Mouse (Mus musculus) liver, embryonic 12.5 days (tissue): ENCODE results near the gene Rpusd4. TPM values are rescaled to one million over a fixed set of nuclear protein-coding genes. Genes with fewer than 3 reads are reported as not detected.
A peak's percentile ranks its signal among the peaks of the same experiment; 100 is the strongest.

ENCODE experiments used
- ATAC-seq: fragments of 200-750 bp; cut with Nextera tagmentation; 2 replicates; pipeline ENCODE4 v1.8.0; 2017; ENCODE audit warnings: moderate number of reproducible peaks, mild to moderate bottlenecking, moderate library complexity
- H3K27ac ChIP-seq: fragments of 300-500 bp; sonication (generic); 2 replicates; pipeline ENCODE4 v1.5.1; 2016; ENCODE audit warnings: mild to moderate bottlenecking
- H3K27me3 ChIP-seq: fragments of 300-500 bp; sonication (generic); replicated peaks from 2 replicates; pipeline ENCODE4 v1.6.1; 2016; ENCODE audit warnings: mild to moderate bottlenecking, moderate library complexity
- H3K36me3 ChIP-seq: fragments of 300-500 bp; sonication (generic); 2 replicates; pipeline ENCODE4 v1.6.1; 2016; ENCODE audit warnings: mild to moderate bottlenecking, moderate library complexity
- H3K4me1 ChIP-seq: fragments of 300-500 bp; sonication (generic); 2 replicates; pipeline ENCODE4 v1.6.1; 2016
- H3K4me2 ChIP-seq: fragments of 300-500 bp; sonication (generic); 2 replicates; pipeline ENCODE4 v1.6.1; 2016; ENCODE audit warnings: mild to moderate bottlenecking, moderate library complexity
- H3K4me3 ChIP-seq: fragments of 300-500 bp; sonication (generic); 2 replicates; pipeline ENCODE4 v1.5.1; 2016; ENCODE audit warnings: mild to moderate bottlenecking, moderate library complexity
- H3K9ac ChIP-seq: fragments of 300-500 bp; sonication (generic); 2 replicates; pipeline ENCODE4 v1.6.1; 2016; ENCODE audit warnings: mild to moderate bottlenecking, moderate library complexity
- H3K9me3 ChIP-seq: fragments of 300-500 bp; sonication (generic); replicated peaks from 2 replicates; pipeline ENCODE4 v1.6.1; 2016; ENCODE audit warnings: mild to moderate bottlenecking, moderate library complexity
- WGBS: fragments of 180-500 bp; shearing (Covaris S2); methylation state at CpG from one replicate; pipeline ENCODE4 v1.1.7; 2016; ENCODE audit not compliant: insufficient replicate concordance; 5-methylcytosine and 5-hydroxymethylcytosine counted together
- polyA plus RNA-seq: library from polyadenylated mRNA; unstranded; fragments of >200 nt; fragmentation: Nextera tagmentation; extraction: Ambion mirVana; gene quantifications from 2 replicates; pipeline ENCODE4 v1.2.1, GENCODE M21; 2016

Rpusd4 gene
- 20.7 and 21.0 TPM in 2 replicates for polyA plus RNA-seq

- Histone ChIP-seq H3K27me3 (no peaks in the 10 kb centered on the region), H3K9ac (peak within 1 kb of the TSS; percentile 88), H3K9me3 (no peaks in the 10 kb centered on the region), H3K4me1 (peaks cover 69% of the 10 kb centered on the region), H3K4me3 (peak within 1 kb of the TSS; percentile 77), H3K4me2 (peak within 1 kb of the TSS; percentile 77), H3K36me3 (peaks cover 30% of the 10 kb centered on the region), H3K27ac (peak within 1 kb of the TSS; percentile 73)
- under 1% methylated on average over 62 of the region's 62 CpGs for WGBS
- ATAC-seq: peak; percentile 93
Observed at GRCm38 (mm10) chr9:35267146-35267975, at the start of gene Rpusd4, which contains the start of gene Fam118b. Gene Rpusd4, plus strand, starts transcription at chr9:35267865. Gene Fam118b, minus strand, starts transcription at chr9:35267805.

DNA sequence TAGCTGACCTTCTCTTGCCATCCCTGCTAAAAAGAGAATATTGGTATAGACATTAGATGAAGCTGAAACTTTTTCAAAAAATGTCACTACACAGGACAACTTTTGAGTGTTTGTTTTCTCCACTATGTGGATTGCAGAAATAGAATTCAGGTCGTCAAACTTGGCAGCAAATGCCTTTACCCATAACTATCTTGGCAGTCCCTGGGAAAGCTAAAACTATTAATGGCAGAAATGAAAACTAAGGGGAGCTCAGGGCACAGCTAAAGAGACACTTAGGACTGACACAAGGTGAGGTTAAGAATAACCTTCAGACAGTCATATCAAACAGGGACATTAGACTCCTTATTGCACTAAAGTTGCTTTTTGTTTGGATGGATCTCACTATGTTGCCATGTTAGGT, 49.7 kb upstream of the Rpusd4 start:
- Histone ChIP-seq H3K27ac (no peak overlapping the region), H3K4me2 (no peak overlapping the region), H3K4me1 (no peaks in the 10 kb centered on the region), H3K27me3 (no peaks in the 10 kb centered on the region), H3K9me3 (no peaks in the 10 kb centered on the region), H3K36me3 (peaks cover 82% of the 10 kb centered on the region), H3K4me3 (no peak overlapping the region), H3K9ac (no peak overlapping the region)
- WGBS: 58% methylated on average over 1 of the region's 1 CpGs
- ATAC-seq: no peak

- 90% methylated on average over 3 of the region's 3 CpGs for WGBS
- no peak for ATAC-seq
- no peak overlapping the region for H3K4me3 ChIP-seq
- H3K36me3 ChIP-seq: peaks cover 45% of the 10 kb centered on the region
- H3K27me3 ChIP-seq: no peaks in the 10 kb centered on the region
- no peak overlapping the region for H3K4me2 ChIP-seq
- H3K9ac ChIP-seq: no peak overlapping the region
- H3K27ac ChIP-seq: no peak overlapping the region
- H3K9me3 ChIP-seq: no peaks in the 10 kb centered on the region
- H3K4me1 ChIP-seq: no peaks in the 10 kb centered on the region
Observed at GRCm38 (mm10) chr9:35223466-35223865, 44.2 kb upstream of the Rpusd4 start.

- WGBS: 80% methylated on average over 3 of the region's 3 CpGs
- no peak overlapping the region for H3K9ac ChIP-seq
- no peak overlapping the region for H3K4me3 ChIP-seq
- H3K4me2 ChIP-seq: no peak overlapping the region
- peaks cover 25% of the 10 kb centered on the region for H3K36me3 ChIP-seq
- no peak for ATAC-seq
- no peaks in the 10 kb centered on the region for H3K9me3 ChIP-seq
- H3K27me3 ChIP-seq: no peaks in the 10 kb centered on the region
- H3K27ac ChIP-seq: no peak overlapping the region
- H3K4me1 ChIP-seq: no peaks in the 10 kb centered on the region
Observed at GRCm38 (mm10) chr9:35228671-35229070, 39.0 kb upstream of the Rpusd4 start.

- H3K9me3 ChIP-seq: no peaks in the 10 kb centered on the region
- H3K4me1 ChIP-seq: no peaks in the 10 kb centered on the region
- H3K4me3 ChIP-seq: no peak overlapping the region
- no peaks in the 10 kb centered on the region for H3K27me3 ChIP-seq
- no peak overlapping the region for H3K9ac ChIP-seq
- ATAC-seq: no peak
- no peak overlapping the region for H3K27ac ChIP-seq
- H3K36me3 ChIP-seq: peaks cover 28% of the 10 kb centered on the region
- 81% methylated on average over 3 of the region's 3 CpGs for WGBS
- no peak overlapping the region for H3K4me2 ChIP-seq
Observed at GRCm38 (mm10) chr9:35235996-35236395, 31.7 kb upstream of the Rpusd4 start.

DNA sequence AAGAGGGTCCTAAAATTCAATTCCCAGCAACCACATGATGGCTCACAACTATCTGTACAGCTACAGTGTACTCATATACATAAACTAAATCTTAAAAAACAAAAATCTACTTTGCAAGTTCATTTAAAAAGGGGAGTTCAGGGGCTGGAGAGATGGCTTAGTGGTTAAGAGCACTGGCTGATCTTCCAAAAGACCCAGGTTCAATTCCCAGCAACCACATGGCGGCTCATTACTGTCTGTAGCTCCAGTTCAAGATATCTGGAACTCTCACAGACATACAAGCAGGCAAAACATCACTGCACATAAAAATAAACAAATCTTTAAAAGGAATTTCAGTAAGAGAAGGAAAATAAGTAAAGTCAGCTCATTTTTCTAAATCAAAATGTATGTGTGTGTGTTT, 29.3 kb upstream of the Rpusd4 start:
- no peak overlapping the region for H3K4me2 ChIP-seq
- WGBS: 77% methylated on average over 1 of the region's 1 CpGs
- peaks cover 18% of the 10 kb centered on the region; the same call in 1 of the 2 replicates for H3K36me3 ChIP-seq
- H3K4me3 ChIP-seq: no peak overlapping the region
- no peaks in the 10 kb centered on the region for H3K9me3 ChIP-seq
- H3K9ac ChIP-seq: no peak overlapping the region
- no peak for ATAC-seq
- H3K4me1 ChIP-seq: no peaks in the 10 kb centered on the region
- no peaks in the 10 kb centered on the region for H3K27me3 ChIP-seq
- H3K27ac ChIP-seq: no peak overlapping the region

GRCm38 (mm10) chr9:35238915-35239571, 28.6 kb upstream of the Rpusd4 start:
- no peak for ATAC-seq
- Histone ChIP-seq H3K4me2 (no peak overlapping the region), H3K4me1 (no peaks in the 10 kb centered on the region), H3K27ac (no peak overlapping the region), H3K27me3 (no peaks in the 10 kb centered on the region), H3K36me3 (peaks cover 12% of the 10 kb centered on the region; the same call in 1 of the 2 replicates), H3K9me3 (no peaks in the 10 kb centered on the region), H3K9ac (no peak overlapping the region), H3K4me3 (no peak overlapping the region)
- WGBS: 63% methylated on average over 6 of the region's 6 CpGs

- ATAC-seq: no peak
- Histone ChIP-seq H3K9ac (no peak overlapping the region), H3K4me1 (no peaks in the 10 kb centered on the region), H3K4me3 (no peak overlapping the region), H3K9me3 (no peaks in the 10 kb centered on the region), H3K27me3 (no peaks in the 10 kb centered on the region), H3K36me3 (peaks cover 5% of the 10 kb centered on the region; the same call in 1 of the 2 replicates), H3K4me2 (no peak overlapping the region), H3K27ac (no peak overlapping the region)
- 61% methylated on average over 1 of the region's 1 CpGs for WGBS
Observed at GRCm38 (mm10) chr9:35239734-35240133, 27.9 kb upstream of the Rpusd4 start.

DNA sequence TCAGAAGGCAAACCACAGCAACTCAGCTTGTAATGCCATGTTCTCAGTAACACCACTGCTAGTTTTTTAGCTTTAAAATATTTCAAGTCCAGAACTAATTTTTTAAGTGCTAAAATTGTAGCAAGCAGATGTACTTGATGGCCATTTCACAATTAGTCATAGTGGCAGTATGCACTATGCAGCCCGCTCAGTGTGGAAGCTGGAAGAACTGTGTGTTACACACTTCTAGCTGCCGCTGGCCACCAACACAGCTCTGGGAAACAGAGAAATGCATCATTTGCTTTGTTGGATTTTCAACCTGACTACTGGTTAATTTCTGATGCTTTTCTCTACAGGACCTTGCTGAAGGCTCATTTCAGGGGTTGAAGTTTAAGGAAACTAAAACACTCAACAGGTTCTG, 20.3 kb upstream of the Rpusd4 start:
- no peak for ATAC-seq
- no peaks in the 10 kb centered on the region for H3K36me3 ChIP-seq
- H3K27ac ChIP-seq: no peak overlapping the region
- H3K27me3 ChIP-seq: no peaks in the 10 kb centered on the region
- no peak overlapping the region for H3K4me2 ChIP-seq
- no peaks in the 10 kb centered on the region for H3K4me1 ChIP-seq
- H3K9me3 ChIP-seq: no peaks in the 10 kb centered on the region
- WGBS: 90% methylated on average over 2 of the region's 2 CpGs
- H3K9ac ChIP-seq: no peak overlapping the region
- no peak overlapping the region for H3K4me3 ChIP-seq

DNA sequence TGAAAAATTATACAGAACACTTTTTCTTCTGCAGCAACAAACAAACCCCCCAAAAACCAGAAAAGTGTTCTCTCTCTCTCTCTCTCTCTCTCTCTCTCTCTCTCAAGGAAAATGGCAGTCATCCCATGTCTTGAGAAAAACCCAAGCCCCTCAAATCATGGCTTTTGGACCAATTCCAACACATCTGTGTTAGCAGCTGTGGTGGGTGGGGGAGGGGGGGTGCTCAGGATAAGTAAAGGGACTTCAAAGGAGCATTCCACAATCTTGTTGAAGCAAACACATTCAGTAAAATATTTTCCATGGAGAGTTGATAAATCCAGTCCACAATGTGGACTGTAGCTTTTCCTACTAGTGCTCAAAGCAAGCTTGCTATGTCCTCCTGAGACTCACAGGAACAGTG, 18.2 kb upstream of the Rpusd4 start:
- Histone ChIP-seq H3K36me3 (no peaks in the 10 kb centered on the region), H3K9ac (no peak overlapping the region), H3K4me3 (no peak overlapping the region), H3K27me3 (no peaks in the 10 kb centered on the region), H3K27ac (no peak overlapping the region), H3K4me1 (no peaks in the 10 kb centered on the region), H3K9me3 (no peaks in the 10 kb centered on the region), H3K4me2 (no peak overlapping the region)
- ATAC-seq: no peak

DNA sequence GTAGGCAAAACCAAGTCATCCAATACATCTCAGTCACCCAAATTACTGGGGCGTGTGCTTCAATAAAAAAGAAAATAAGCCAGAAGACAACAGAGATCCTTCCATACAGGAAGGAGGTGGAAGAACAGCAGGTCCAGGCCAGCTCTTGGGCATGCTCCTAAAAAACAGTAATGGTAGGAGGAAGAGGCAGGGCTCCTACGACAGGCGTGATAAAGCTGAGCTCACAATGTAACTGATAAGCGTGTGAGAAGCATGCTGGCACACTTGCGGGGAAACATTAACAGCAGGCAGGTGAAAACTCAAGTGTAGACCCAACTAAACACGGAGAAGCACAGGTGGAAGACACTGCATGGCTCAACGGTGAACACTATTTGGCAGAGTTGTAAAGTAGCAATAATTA, 10.3 kb upstream of the Rpusd4 start:
- Histone ChIP-seq H3K4me3 (no peak overlapping the region), H3K4me2 (peak overlapping the region; percentile 13; the same call in 1 of the 2 replicates), H3K4me1 (peaks cover 17% of the 10 kb centered on the region), H3K27me3 (no peaks in the 10 kb centered on the region), H3K27ac (no peak overlapping the region), H3K9me3 (no peaks in the 10 kb centered on the region), H3K36me3 (no peaks in the 10 kb centered on the region), H3K9ac (no peak overlapping the region)
- WGBS: 42% methylated on average over 7 of the region's 7 CpGs
- no peak for ATAC-seq

DNA sequence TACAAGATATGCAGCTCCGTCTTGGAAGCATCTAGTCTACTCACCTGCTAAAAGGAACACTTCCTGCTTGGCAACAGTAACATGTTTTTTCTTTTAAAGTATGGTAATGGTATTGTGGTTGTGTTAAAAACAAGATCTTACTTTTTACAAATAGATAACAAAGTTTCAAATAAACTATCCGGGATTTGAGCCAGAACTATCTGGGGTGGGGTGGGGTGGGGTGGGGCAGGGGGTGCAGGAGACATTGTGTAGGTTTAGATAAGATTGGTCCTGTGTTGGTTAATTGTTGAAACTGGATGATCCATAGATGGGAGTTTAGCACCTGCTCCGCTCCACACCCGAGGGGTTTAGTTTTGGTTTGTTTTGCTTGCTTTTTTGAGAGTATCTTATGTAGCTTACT, 5.2 kb upstream of the Rpusd4 start:
- Histone ChIP-seq H3K4me2 (no peak overlapping the region; the same call in 1 of the 2 replicates), H3K27me3 (no peaks in the 10 kb centered on the region), H3K4me3 (no peak overlapping the region), H3K9ac (no peak overlapping the region), H3K27ac (no peak overlapping the region), H3K9me3 (no peaks in the 10 kb centered on the region), H3K4me1 (peaks cover 55% of the 10 kb centered on the region), H3K36me3 (0 out of 2 replicates have a peak, but pooled peaks cover 2% of the 10 kb centered on the region)
- no peak for ATAC-seq
- 36% methylated on average over 4 of the region's 4 CpGs for WGBS
